Mouse (Mus musculus) cerebellum, adult 9-10 months (tissue): Measurements from ENCODE around the gene Nkx1-2.

ENCODE experiments used
- DNase-seq: peaks from one replicate; pipeline ENCODE4 v3.0.0; 2022

The Nkx1-2 gene

DNA sequence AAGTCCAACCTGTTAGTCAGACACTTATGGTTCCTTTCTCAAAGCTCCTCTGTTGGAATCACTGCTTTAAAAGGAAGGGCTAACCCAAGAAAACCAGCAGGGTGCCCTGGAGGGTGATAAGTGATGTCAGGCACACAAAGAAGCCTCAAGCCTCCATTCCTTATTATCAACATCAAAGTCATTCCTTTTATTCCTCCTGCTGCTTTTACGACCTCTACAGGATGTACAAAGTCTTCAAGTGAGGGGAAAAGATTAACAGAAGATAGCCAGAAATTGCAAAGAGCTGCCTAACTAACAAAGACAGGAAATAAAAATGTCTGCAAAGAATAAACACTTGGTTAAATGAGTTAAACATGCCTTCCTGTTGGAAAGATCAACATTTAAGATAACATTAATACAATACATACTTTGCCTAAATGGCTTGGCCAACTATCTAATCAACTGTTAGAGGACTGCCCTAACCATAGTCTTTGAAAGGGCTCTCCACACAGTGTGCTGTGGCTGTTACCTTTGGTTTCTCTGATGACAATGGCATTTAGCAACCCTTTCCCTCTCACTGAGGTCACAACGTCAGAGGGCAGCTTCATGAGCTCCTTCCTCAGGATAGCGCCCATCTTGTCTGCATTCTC, 40.2 kb downstream of the Nkx1-2 start:
- no peak for DNase-seq

GRCm38 (mm10) chr7:132558141-132558736, 41.2 kb downstream of the Nkx1-2 start:
- no peak for DNase-seq

DNA sequence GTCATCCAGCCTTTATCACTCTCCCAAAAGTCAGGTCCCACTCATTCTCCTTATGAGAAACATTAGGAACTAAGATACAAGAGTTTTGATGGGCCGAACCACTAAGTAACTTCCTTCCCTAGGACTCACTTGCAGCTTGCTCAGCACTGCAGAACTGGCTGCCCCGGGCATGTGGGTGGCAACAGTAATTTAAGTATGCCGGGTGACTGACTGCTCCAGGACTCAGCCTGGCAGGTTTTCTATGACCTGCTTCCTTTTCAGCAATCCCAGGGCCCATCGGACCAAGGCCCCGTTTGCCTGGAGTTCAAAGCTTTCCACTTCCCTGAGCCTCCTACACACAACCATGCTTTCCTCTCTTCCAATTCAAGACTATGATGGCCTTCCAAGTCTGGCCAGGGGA, 42.9 kb downstream of the Nkx1-2 start:
- DNase-seq, result no peak

- DNase-seq, result no peak
Measured at GRCm38 (mm10) chr7:132555911-132556310, 43.5 kb downstream of the Nkx1-2 start.

GRCm38 (mm10) chr7:132554091-132554490, 45.3 kb downstream of the Nkx1-2 start:
- no peak for DNase-seq

- DNase-seq, result peak; percentile 96
Measured at GRCm38 (mm10) chr7:132551351-132552126, 47.9 kb downstream of the Nkx1-2 start.

GRCm38 (mm10) chr7:132547126-132547525, 52.3 kb downstream of the Nkx1-2 start:
- DNase-seq, result no peak
